Mouse (Mus musculus): ENCODE results near the gene Hoxa10. TPM values are rescaled to one million over a fixed set of nuclear protein-coding genes. Genes with fewer than 3 reads are reported as not detected.

The Hoxa10 gene
- total RNA-seq, 2 experiments from 2014 or later: 0.12 TPM; not detected in 1

- ATAC-seq (replicated peaks; ENCODE audit: poor library complexity): no peak
Measured at GRCm38 (mm10) chr6:52263321-52263585, 22.6 kb upstream of the Hoxa10 start.

DNA sequence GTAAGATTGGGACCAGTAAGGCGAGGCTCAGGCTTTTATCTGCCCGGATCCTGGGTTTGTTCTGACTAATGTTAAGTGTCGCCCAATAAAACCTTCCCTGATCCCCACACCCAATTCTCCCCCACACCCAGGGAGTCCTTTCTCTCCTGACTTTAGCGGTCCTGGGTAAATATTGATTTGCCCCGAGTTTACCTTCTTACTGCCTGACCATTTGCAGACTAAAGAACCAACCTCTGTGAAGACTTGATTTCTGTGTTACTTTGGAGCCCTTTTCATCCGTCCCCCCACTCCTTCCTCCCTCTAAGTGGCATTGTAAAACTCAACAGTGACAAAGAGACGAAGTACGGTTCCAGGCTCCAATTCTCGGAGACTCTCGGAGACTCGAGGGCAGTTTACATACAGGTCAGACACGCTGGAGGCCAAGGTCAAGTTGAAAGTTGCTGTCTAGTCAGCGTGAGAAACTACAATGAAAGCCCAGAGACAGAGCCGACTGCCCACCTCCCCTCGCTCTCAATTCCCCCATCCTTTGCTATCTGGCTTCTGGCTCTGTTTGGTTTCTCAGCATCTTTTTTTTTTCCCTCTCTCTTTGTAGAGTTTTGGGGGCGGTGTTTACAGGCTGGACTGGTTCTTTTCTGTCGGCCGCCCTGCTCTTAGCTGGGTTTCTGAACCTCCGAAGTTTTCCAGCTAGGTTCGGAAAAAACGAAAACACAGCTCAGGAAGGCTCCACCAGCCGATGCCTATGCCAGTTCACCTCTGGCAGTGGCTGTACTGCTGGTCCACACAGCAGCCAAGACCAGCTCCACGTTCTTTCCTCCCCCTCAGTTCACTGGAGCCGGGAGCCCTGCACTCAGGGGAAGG is 22.0 kb upstream of the Hoxa10 start:
- no peak for ATAC-seq (replicated peaks; ENCODE audit: poor library complexity)

- ATAC-seq (replicated peaks; ENCODE audit: poor library complexity): no peak
Measured at GRCm38 (mm10) chr6:52261751-52262462, 21.3 kb upstream of the Hoxa10 start.

DNA sequence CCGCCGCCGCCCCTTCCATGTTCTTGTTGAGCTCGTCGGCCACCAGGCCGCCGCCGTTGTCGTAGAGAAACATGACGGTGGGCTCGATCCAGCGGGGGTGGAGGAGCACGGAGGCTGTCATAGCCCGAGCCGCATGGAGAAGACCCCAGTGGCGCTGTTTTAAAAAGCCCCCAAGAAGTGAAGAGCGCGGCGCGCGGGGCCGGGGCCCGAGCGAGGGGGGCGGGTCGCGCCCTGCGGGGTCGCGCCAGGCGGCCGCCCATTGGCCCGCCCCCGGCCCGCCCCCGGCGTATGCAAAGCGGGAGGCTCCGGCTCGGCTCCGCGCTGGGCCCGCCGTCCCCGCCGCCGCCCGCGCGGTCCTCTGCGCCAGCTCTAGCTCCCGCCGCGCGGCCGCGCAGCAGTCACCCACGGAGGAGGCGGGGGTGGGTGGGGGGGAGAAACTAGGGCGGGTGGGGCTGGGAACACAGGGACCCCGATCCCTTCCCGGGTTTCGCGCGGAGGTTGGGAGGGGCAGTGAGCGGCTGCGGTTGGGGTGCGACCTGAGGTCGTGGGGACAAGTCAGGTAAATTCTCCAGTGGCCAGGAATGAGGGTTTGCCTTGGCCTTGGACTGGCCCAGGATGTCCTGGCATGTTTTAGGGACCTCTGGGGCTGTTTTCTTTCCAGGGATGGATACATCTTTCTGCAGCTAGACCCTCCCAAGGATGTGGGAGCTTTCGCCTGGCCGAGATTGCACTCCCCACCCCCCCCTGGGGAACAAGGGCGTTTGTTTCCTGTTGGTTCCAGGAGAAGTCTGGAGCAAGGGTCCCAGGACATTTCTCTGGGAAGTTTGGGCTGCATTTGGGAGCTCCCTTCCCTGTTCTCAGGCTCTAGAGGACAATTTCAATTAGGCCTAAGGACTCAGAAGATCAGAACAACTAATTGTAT is 20.3 kb upstream of the Hoxa10 start, which contains the start of gene Hoxa13:
TSS of gene Hoxa13 (minus strand) at position 227 of the 922 bp plus-strand sequence.
- no peak for ATAC-seq (replicated peaks; ENCODE audit: poor library complexity)

GRCm38 (mm10) chr6:52259811-52260261 is 19.2 kb upstream of the Hoxa10 start:
- no peak for ATAC-seq (replicated peaks; ENCODE audit: poor library complexity)

DNA sequence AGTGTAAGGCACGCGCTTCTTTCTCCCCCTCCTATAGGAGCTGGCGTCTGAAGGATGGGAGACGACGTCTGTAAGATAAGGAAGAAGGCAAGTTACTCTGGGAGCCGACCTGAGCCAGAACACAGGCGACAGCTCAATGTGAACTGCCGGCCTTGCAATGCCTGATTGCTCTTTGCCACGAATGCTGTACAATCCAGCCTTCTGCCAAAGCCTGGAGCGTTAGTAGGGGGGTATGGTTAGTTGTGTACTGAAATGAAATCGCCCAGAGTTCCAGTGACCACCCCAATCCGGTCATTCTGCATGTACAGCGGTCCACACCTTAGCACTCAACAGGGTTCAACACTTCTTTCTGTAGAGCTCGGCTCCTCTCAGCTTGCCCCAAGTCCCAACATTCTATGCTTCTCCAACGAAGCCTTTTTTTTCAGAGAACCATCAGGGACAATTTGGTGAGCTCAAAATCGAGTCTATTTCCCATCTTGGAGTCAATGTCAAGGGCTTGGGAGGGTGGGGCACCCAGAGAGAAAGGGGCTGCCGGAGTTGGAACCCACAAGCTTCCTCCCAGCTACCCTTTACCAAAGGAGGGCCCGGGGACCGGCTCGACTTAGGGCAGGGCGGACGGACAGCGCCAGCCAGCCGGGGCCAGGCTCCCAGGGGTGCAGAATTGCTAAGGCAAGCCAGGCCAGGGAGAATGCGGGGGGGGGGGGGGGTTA is 18.6 kb upstream of the Hoxa10 start:
- ATAC-seq (replicated peaks; ENCODE audit: poor library complexity): no peak

DNA sequence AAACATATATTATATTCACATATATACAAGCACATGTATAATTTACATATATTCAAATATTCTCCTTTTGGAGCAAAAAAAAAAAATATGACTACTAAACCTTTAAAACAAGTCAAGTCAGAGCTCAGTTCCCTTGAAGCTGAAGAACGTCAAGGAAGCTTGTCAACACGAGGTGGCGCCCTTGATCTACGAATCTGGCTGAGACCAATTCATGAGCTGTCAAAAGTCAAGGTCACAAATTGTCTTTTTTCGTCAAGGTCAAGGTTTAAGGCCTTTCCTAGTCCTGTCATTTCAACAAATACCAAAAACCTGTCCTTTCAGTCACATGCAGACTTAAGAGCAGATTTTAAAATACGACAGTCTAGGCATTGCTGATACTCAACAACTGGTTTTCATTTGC is 16.3 kb upstream of the Hoxa10 start:
- peak; percentile 80 for ATAC-seq (replicated peaks; ENCODE audit: poor library complexity)

GRCm38 (mm10) chr6:52253511-52254500 is 13.2 kb upstream of the Hoxa10 start:
- ATAC-seq (replicated peaks; ENCODE audit: poor library complexity): no peak

GRCm38 (mm10) chr6:52252775-52253376 is 12.2 kb upstream of the Hoxa10 start:
- ATAC-seq (replicated peaks; ENCODE audit: poor library complexity): no peak

GRCm38 (mm10) chr6:52252016-52252774 is 11.5 kb upstream of the Hoxa10 start:
- no peak for ATAC-seq (replicated peaks; ENCODE audit: poor library complexity)

- ATAC-seq (replicated peaks; ENCODE audit: poor library complexity): no peak
Measured at GRCm38 (mm10) chr6:52251177-52251879, 10.7 kb upstream of the Hoxa10 start.

DNA sequence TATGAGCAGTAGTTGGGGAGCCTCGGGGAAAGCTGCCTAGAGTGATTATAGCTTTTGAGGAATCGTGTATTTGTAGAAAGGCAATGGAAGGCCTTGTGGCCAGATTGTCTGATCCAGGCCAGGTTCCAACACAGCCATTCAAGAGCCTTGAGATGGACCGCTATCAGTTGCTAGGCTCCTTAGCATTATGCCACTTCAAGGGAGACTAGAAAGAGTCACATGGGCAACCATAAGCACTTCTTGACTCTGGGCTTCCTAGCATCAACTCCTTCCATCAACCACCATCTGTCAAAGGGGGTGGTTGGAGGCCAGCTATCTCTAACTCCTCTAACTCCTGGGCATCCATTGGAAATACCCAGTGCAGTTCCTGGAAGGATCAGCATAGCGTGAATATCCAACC is 9.2 kb upstream of the Hoxa10 start:
- ATAC-seq (replicated peaks; ENCODE audit: poor library complexity): no peak

DNA sequence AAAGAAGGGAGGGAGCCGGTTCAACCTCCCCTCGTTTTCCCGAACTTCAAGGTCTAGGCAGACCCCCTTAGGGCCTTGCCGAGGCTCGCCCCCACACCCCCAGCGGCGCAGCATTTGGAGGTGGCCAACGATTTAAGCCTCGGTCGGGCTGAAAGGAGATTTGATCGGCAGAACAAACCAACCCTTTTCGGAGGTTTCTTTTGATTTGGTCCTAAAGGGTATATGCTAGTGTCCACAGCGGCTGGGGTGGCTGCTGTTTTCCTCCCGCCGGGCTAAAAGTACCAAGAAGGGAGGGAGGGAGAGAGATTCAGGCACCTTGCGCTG is 8.7 kb upstream of the Hoxa10 start:
- ATAC-seq (replicated peaks; ENCODE audit: poor library complexity): no peak

DNA sequence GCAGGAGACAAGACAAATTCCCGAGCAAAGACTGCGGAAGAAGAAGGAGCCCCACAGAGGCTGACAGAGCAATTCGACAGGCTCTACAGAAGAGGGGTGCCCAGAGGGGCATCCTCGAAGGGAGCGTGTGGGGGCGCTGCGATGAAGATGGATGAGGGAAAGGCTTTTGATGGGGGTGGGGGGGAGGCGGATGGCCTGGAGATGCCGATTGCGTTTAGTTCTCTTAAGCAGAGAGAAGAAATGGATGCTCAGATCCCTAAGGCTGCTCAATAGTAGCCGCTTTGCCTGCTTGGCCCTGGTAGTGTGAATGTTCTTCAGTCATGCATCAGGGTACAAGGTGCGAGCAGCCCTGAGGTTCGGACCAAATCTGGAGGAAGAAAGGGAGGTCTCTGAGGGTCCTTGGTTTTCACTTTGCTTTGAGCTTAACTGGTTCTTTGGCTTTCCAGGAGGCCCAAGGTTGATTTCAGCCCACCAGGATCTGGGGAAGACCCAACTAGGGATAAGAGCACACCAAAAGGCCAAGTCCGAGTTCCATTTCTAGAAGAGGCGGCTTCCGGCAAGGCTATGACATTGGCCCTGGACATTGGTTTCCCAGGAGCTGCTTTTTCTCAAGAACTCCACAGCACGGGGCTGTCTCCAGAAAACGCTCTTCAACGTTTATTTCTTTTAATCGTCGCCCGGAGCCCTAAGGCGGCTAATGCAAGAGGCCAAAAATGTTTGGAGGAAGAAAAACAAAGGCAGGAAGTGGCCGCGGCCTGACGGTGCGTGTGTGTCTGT is 8.2 kb upstream of the Hoxa10 start:
- ATAC-seq (replicated peaks; ENCODE audit: poor library complexity): no peak

- ATAC-seq (replicated peaks; ENCODE audit: poor library complexity): no peak
Measured at GRCm38 (mm10) chr6:52247766-52248637, 7.3 kb upstream of the Hoxa10 start.

- no peak for ATAC-seq (replicated peaks; ENCODE audit: poor library complexity)
Measured at GRCm38 (mm10) chr6:52246916-52247315, 6.3 kb upstream of the Hoxa10 start.
